Mouse (Mus musculus) regulatory T cell (primary cell): Measurements from ENCODE around the gene Trpv2.

Experiments
- in situ Hi-C: fragments of 300-600 bp; cut with MboI, MseI; formaldehyde crosslinking; loops from one replicate; pipeline ENCODE4 v1.15.1; 2025; ENCODE audit warnings: high pct_unique_total_duplicates

The Trpv2 gene

DNA sequence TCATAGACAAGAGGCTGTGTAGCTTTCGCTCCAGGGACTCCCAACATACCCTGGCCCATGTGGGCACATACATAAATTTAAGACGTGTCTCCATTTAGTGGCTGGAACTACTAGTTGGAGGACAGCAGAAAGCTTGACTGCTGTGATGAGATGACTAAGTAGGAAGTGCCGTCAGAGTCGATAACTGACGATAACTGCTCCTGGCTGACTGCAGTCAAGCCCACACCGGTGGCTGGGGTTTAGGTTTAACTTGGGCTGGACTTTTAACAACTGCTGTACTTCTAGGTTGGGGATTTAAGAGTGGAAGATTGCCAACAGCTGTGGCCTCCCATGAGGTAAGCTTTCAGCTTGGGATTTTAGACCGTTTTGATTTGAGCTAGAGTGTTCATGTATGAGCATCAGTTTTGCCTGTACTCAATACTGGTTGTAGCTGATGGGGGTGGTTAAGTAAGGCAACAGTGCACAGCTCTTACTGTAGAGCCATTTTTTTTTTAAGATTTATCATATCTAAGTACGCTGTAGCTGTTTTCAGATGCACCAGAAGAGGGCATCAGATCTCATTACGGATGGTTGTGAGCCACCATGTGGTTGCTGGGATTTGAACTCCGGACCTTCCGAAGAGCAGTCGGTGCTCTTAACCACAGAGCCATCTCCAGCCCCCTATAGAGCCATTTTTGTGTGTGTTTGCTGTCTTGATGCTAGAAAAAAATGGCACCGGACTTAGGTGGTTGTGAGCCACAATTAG is 29.2 kb downstream of the Trpv2 start:
- in situ Hi-C loops: no loop called here

DNA sequence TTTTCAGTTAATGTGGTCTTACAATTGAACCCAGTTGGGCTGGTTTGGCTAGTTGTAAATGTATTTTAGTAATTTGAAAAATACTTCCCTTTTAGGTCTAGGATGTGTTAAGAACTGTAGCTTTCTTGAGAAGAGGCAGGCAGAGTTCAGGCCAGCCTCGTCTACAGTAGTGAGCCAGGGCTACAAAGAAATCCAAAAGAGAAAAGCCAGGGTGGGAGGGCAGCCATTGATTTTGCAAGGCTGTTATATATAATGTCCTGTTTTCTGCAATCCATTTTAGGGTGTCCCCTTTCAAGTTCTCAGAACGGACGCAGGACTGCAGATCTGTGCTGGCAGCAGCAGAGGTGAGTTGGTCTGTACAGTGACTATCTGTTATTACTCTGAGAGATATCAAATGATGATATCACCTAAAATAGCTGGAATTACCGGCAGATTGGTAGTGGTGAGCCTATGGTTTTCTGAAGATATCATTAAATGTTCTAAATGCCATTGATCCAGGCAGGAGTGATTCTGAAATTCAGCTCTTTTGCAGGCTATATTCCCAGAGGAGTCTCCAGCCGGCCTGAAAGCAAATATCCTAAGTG is 29.9 kb downstream of the Trpv2 start:
- in situ Hi-C loops: no loop called here

DNA sequence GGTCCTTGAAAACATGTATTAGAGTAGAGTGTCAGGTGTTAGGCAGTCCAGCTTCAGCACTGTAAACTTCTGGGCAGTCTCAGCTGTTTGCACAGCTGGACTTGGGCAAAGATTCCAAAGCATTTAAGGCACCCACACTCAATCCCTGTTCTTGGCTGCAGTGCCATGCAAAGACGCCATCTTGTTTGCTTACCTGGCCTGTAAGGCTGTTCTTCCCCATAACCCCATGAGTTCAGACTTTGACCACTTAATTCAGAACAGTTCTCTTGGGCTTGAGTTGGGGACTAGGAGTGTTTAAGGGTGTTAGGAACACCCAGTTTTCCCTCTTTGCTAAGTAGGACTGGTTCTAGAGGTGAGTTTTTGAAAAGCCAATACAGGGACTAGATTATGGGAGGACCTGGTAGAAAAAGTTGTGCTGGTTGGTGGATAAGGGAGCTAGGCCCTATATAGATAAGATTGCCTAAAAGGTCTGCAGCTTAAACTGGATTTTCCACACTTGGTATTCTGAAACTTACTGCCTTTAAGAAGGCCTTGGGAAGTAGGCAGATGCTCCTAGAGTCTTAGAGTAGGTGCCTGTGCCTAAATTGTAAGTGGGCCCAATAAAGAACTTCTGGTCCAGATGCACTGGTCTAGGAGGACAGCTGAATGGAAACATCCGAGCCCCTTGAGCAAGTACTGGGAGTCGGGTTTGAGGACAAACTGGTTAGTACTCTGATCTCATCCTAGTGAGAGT is 30.8 kb downstream of the Trpv2 start:
- in situ Hi-C loops: no loop called here

DNA sequence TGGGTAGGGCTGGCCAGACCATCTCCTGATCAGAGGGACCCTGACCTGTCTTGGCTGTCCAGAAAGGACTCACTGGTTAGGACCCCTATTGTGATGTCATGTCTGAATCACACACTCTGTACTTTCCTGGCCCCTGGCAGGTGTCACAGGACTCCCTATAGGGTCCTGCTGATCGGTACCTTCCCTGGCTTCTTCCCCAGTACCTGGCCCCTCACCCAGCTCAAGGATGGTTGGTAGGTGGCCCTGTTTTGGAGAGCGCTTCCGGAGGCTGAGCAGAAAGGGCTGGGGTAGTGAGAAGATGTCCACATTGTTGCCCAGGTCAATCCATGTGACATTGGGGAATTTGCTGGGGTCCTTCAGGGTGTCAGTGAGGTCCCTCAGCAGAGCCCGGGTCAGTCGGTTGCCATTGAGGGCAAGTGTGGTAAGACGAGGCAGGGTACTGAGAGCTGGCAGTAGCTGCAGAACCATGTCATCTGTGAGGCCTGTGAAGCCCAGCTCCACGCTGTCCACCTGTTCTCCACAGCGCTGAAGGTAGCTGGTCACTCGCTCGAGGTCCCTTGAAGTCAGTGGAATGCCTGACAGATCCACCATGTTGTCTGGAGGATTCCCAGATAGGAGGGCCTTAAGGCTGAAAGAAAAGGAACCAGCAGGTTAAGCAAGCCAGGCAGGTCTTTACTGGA is 31.5 kb downstream of the Trpv2 start:
- in situ Hi-C loops: no loop called here

DNA sequence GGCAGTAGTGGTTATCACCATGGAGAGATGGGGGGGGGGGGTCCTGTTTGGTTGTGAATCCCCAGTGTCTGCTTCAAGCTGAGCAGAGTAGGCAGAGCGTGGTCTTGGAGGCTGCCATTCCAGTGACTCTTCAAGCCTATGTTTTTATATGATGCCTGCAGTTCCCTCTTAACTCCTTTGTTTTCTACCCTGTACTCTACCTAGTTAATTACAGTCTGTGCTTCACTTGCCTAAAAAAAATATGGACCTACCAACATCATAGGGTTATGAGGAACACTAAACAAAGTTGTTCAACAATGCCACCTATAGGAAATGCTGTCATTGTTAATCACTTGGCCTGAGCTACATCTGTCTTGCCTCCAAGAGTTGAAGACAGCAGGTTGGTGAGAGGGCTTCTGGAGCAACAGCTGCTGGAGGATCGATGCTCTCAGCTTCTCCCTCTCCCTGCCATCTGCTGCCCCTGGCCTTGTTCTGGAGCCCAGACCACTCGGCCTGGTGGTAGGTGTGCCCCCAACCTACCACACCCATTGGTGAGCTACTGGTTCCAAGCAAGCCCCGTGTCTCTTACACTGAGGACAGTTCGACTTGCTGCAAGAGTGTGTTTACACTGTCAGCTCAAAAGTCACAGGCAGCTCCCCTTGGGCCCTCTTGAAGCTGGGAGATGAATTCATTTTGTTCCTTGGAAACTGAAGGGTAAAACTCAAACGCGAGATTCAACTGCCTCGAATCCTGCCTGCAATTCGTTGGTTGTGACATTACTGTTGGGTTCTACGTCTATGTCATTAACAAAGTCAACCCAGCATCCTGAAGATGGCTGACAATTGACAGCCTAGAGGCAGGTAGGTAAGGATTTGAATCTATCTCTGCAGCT is 32.2 kb downstream of the Trpv2 start:
- in situ Hi-C loops: no loop called here

DNA sequence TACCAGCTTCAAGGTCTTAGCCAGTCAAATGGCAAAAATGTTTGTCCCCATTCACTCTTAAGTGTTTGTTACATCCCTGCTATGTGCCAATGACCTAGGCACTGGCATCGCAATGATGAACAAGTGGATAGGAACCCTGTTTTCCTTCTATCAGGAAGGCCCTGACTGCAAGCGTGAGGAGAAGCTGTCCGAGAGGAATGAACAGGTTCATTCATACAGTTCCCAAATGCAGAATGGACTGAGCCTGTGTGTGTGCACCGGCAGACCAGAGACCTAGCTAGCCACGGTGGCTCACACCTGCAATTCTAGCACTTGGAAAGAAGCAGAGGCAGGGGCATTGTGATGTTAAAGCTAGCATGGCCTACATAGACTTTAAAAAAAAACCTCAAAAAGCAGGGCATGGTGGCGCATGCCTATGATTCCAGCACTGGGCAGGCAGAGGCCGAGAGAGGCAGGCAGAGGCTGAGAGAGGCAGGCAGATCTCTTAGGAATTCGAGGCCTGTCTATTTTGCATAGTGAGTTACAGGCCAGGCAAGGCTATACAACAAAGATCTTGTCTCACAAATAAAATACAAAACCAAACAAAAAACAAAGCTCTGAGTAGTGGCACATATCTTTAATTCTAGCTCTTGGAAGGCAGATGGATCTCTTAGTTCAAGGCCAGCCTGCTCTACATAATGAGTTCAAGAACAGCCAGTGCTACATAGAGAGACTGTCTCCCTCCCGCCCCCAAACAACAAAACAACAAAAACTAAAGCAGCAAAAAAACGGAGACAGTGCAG is 33.1 kb downstream of the Trpv2 start:
- in situ Hi-C loops: no loop called here

DNA sequence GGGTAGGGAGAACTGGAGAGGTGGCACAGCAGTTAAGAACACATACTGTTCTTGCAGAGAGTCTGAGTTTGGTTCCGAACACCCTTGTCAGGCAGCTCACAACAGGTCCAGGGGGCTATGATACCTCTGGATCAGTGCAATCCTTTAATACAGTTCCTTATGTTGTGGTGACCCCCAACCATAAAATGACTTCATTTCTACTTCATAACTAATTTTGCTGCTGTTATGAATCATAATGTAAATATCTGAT is 33.6 kb downstream of the Trpv2 start:
- in situ Hi-C loops: no loop called here

DNA sequence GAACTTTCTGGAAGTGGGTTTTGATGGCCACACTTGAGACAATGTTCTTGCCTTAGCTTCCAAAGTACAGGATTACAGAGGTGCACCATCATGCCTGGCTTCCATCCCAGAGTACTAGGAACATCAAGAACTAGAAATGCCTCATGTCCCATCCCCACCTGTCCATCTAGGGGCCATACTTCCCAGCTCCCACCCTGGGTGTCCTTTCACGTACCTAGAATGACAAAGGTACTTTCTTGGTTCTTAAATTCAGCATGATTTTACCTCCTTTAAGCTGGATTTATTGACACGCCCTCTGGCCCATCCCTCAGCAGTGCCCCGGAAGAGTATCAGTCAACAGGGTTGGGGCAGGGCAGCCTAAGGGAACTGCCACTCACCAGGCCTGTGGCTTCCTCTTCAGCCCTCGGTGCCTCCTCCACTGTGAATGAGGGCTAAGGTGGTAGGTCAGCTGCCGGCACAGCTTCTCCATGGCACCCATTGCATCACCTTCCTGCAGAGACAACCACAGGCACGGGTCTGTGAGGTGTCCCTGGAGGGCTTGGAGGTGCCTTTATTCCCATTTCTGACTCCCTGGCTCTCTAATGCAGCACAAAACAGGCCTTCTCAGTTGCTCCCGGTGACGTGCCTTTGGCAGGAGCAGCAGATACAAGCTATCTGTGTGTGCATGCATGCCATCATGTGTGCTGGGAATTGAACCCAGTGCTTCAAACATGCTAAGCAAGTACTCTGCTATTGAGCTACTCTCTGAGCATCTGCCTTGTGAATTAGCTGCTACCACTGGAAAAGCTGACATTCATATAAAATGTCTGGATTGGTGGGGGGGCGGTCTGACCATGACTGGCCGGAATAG is 34.8 kb downstream of the Trpv2 start:
- in situ Hi-C loops: no loop called here

DNA sequence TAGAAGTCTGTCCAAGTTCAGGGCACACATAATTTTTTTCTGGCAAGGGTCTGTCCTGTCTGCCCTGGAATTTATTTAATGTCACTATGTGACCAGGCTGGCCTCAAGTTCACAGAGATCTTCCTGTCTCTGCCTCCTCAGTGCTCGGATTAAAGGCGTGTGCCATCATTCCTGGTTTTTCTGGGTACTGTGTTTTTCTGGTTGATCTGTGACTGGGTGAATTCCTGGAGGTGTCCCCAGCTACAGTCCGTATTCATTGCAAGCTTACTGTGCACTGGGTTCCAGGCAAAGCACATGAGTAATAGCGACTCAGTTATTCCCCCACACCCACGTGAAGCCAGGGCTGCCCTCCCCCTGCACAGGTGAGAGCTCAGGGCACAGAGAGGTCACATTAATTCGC is 36.0 kb downstream of the Trpv2 start:
- in situ Hi-C loops: loop anchor here (5.0 kb wide), 1 partner anchor 67 kb away; no protein-coding TSS in a partner anchor

DNA sequence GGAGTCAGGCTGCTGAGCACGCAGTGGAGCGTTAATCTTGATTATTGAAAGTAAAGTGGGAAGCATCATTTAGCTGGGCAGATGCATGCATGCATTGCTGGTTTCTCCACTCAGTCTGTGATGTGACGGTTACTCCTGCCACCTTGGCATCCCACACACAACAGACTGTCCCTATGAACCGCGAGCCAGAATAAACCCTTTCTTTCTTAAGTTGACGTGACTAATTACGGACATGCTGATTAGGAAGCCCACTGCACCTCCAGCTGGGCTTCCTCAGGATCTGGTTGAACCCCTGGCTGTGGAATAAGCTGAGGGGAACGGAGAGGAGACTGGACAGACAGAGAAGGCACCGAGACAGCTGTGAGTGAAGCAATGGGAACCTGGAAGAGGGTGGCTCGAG is 38.3 kb downstream of the Trpv2 start:
- in situ Hi-C loops: loop anchor here (5.0 kb wide), 1 partner anchor 65 kb away; no protein-coding TSS in a partner anchor

DNA sequence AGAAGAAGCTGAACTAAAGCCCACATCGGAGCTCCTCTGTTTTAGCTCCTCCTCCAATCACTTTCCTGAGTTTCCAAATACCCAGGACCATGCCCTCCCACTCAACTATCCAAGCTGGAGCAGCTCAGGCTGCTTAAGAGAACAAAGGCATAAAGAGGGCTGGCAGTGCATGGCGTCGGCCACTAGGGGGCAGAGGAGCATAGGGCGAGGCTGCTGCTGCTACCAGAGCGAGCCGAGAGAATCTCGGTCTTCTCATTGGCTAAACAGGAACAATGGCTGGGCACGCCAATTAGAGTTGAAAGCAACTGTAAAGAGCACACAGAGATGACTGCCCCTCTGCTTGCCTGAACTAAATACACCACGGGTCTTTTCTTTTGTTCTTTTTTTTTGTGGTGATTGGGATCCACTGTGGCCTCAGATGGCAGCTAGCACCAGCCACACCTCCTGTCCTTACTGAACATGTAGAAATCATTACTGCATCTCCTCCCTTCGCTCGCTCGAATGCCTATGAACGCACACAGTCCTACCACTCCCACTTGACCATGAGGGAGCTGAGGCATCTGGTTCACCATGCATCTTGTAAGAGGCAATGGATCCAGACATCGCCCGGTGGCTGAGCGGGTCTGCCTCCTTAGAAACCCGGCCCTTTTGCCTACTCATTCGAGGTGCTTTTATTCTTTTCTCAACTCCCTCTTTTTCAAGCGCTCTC is 39.5 kb downstream of the Trpv2 start:
- in situ Hi-C loops: loop anchor here (5.0 kb wide), 1 partner anchor 63 kb away; no protein-coding TSS in a partner anchor

DNA sequence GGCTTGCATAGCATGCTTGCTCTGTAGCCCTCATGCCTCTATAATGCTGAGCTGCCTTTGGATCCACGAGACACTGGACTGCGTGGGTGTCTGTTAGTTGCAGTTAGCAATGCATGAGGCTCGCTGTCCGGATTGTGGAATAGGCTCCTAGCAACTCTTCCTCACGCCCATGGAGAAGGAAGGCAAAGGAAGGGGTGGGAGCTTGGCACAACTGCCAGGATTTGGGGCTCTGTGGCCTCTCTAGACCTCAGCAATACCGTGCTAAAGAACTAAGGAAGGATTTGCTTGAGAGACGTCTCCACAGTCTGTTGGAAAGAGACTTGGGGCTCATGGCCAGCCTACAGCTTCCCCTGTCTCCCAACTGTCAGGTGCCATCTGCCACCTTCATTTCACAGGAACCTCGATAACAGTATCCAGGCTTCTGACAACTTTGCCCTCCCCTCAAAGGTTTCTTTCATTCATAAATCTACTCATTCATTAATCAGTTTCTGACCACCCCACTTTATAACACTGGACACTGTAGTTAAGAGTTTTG is 40.7 kb downstream of the Trpv2 start:
- in situ Hi-C loops: loop anchor here (5.0 kb wide), 1 partner anchor 62 kb away; no protein-coding TSS in a partner anchor

DNA sequence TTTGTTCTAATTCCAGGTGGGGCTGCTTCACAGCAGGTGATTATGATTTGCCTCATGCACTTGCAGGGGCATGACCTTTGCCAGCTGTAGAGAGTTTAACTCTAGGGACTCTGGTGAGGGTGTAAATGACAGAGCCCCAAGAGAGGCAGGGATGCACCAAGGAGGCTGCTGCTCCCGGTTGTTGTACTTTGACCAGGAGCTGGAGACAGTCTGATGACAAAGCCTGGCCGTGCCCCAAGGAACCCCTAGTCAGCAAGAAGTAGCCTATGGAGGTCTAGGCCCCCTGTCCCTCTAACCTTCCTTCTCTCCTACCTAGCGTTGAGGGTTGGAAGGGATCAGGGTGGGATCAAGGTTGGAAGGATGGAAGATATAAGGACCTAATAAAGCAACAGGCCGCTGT is 41.2 kb downstream of the Trpv2 start:
- in situ Hi-C loops: no loop called here

DNA sequence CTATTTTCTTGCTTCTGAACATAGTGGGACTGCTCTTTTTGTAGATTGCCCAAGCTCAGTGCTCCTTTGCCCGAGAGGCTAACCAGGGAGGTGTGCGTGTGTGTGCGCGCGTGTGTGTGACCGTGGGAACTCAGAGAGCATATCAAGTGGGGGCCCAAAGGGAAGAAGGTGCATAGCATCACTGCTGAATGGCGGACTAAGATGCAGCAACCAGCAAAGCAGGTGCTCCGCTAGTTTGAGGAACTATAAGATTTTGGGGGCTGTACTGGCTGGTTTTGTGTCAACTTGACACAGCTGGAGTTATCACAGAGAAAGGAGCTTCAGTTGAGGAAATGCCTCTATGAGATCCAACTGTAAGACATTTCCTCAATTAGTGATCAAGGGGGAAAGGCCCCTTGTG is 46.8 kb downstream of the Trpv2 start:
- in situ Hi-C loops: no loop called here

DNA sequence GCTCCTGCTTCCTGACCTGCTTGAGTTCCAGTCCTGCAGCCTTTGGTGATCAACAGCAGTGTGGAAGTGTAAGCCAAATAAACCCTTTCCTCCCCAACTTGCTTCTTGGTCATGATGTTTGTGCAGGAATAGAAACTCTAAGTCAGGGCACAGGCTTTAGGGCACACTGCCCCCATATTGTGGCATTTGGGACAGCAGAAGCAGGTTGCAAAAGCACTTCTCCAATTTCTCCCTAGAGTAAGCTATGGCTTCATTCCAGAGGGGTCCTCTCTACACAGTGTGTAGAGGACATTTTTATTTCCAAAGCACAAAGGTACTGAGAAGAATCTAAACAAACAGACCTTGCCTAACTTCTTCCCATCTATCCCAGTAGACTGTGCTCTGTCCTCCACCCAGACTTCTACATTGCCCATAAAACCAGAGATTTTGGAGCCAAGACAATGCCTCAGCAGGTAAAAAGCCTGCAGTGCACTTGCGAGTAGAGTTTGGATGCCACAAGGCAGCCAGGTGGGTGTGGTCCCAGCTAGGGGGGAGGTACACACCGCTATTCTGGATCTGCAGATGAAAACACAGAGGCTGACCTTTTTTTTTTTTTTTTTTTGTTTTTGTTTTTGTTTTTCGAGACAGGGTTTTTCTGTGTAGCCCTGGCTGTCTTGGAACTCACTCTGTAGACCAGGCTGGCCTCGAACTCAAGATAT is 47.4 kb downstream of the Trpv2 start:
- in situ Hi-C loops: no loop called here

DNA sequence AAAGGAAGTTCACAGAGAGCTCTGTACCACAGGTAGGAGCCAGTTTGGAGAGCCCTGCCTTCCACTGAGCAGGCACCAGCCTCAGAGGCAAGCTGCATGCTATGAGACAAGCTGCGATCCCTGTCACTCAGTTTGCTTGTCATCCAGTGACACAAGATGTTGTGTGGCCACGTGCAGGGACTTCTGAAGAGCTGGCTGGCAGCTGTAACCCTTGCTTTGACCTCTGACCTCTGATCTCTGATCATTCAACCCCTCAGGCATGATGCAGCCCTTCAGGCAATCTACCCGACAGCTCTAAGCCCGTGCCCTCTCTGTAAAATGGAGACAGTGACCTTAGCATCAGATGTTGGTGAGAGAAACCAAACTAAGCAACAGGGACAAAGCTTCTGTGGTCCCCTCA is 48.6 kb downstream of the Trpv2 start:
- in situ Hi-C loops: no loop called here

DNA sequence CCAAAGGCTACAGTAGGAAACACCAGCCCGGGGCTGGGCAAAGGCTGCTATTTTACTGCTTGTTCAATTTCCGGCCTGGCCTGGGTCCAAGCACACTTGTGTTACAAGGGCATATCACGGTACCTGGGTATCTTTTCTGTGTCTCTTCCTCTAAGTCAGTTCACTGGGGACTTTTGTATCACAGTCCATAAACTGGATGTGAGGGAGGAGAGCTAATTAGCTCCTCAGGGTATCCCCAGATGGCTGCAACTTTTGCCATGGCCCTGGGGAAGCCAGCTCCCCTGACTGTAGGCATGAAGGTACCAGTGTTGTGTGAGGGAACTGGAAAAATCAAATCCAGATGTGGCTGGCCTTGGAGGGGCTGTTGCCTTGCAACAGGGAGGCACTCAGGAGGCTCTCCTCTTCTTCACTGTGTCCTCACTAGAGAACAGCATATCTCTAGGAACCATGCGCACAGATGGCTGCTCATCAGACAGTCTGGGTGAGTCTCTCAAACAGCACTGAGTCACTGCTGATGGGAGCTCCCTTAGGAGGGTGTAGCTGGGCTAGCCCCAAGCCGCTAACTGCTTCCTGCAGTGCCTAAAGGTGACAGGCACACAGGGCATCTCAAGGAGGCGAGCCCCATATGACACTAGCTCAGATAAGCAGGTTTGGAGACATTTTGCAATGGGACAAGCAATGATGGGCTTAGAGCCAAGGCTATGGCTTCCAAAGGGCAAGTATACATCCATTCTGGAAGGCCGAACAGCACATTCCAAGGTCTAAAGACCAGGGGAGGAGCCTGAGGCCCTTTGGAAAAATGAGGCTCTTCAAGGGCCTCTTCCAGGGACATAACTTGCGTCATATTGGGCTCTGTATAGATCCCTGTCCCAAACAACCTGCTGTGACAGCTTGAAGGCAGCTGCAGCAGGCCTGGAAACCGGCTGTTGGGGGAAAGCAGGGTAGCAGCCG is 50.3 kb downstream of the Trpv2 start:
- in situ Hi-C loops: no loop called here
